Mouse (Mus musculus) embryonic facial prominence, embryonic 14.5 days (tissue): ENCODE results near the gene Acpp. TPM values are rescaled to one million over a fixed set of nuclear protein-coding genes. Genes with fewer than 3 reads are reported as not detected.

Experiments
- ATAC-seq: fragments of 200-750 bp; cut with Nextera tagmentation; 2 replicates; pipeline ENCODE4 v1.8.0; 2017; ENCODE audit warnings: low read depth, moderate number of reproducible peaks, moderate TSS enrichment
- DNase-seq: peaks from one replicate; pipeline ENCODE4 v3.0.0-alpha.2; 2015; ENCODE audit warnings: low spot score
- H3K27ac ChIP-seq: fragments of 300-500 bp; sonication (generic); replicated peaks from 2 replicates; pipeline ENCODE4 v1.5.1; 2014; ENCODE audit warnings: low read depth, mild to moderate bottlenecking, low read length, moderate library complexity
- H3K27me3 ChIP-seq: fragments of 300-500 bp; sonication (generic); replicated peaks from 2 replicates; pipeline ENCODE4 v1.6.1; 2014; ENCODE audit warnings: low read length; ENCODE audit not compliant: control insufficient read depth, insufficient read depth
- H3K36me3 ChIP-seq: fragments of 300-500 bp; sonication (generic); 2 replicates; pipeline ENCODE4 v1.6.1; 2014; ENCODE audit warnings: low read length, mixed read lengths; ENCODE audit not compliant: control insufficient read depth, insufficient read depth
- H3K4me1 ChIP-seq: fragments of 300-500 bp; sonication (generic); 2 replicates; pipeline ENCODE4 v1.6.1; 2014; ENCODE audit warnings: antibody characterized with exemption, low read length; ENCODE audit not compliant: control insufficient read depth, insufficient read depth
- H3K4me2 ChIP-seq: fragments of 300-500 bp; sonication (generic); 2 replicates; pipeline ENCODE4 v1.6.1; 2014; ENCODE audit warnings: low read depth, mild to moderate bottlenecking, low read length, moderate library complexity, mixed read lengths
- H3K4me3 ChIP-seq: fragments of 300-500 bp; sonication (generic); 2 replicates; pipeline ENCODE4 v1.5.1; 2014; ENCODE audit warnings: low read depth, mild to moderate bottlenecking, low read length
- H3K9ac ChIP-seq: fragments of 300-500 bp; sonication (generic); 2 replicates; pipeline ENCODE4 v1.6.1; 2014; ENCODE audit warnings: low read depth, mild to moderate bottlenecking, low read length, moderate library complexity, mixed read lengths
- H3K9me3 ChIP-seq: fragments of 300-500 bp; sonication (generic); 2 replicates; pipeline ENCODE4 v1.6.1; 2016; ENCODE audit warnings: low read length; ENCODE audit not compliant: control insufficient read depth
- WGBS: fragments of 180-500 bp; shearing (Covaris S2); extraction: QIAGEN DNeasy Blood & Tissue Kit; methylation state at CpG from one replicate; pipeline ENCODE4 v1.1.7; 2014; 5-methylcytosine and 5-hydroxymethylcytosine counted together
- polyA plus RNA-seq: library from polyadenylated mRNA; unstranded; fragments of >200 nt; fragmentation: Nextera tagmentation; extraction: Ambion mirVana; gene quantifications from 2 replicates; pipeline ENCODE4 v1.2.1, GENCODE M21; 2014

The Acpp gene
- polyA plus RNA-seq, 1 experiment from 2014 or later = 2.3 TPM

GRCm38 (mm10) chr9:104316351-104316750, 21.2 kb downstream of the Acpp start:
- Histone ChIP-seq H3K9me3 (no peaks in the 10 kb centered on the region), H3K27me3 (no peaks in the 10 kb centered on the region), H3K36me3 (no peaks in the 10 kb centered on the region), H3K4me2 (no peak overlapping the region), H3K9ac (no peak overlapping the region), H3K27ac (no peak overlapping the region), H3K4me1 (no peaks in the 10 kb centered on the region), H3K4me3 (no peak overlapping the region)
- no peak for DNase-seq
- ATAC-seq = no peak
- WGBS = 82% methylated on average over 11 of the region's 11 CpGs

GRCm38 (mm10) chr9:104315499-104315898, 22.0 kb downstream of the Acpp start:
- no peak overlapping the region for H3K4me3 ChIP-seq
- no peak overlapping the region for H3K4me2 ChIP-seq
- H3K9me3 ChIP-seq = no peaks in the 10 kb centered on the region
- H3K27me3 ChIP-seq = no peaks in the 10 kb centered on the region
- H3K9ac ChIP-seq = no peak overlapping the region
- no peak overlapping the region for H3K27ac ChIP-seq
- H3K36me3 ChIP-seq = no peaks in the 10 kb centered on the region
- ATAC-seq (0 out of 2 replicates have a peak, but pooled peaks have one; percentile 18), DNase-seq (peak; percentile 64)
- 9% methylated on average over 10 of the region's 10 CpGs for WGBS
- no peaks in the 10 kb centered on the region for H3K4me1 ChIP-seq

GRCm38 (mm10) chr9:104306734-104307133, 30.8 kb downstream of the Acpp start:
- Histone ChIP-seq H3K36me3 (no peaks in the 10 kb centered on the region), H3K27me3 (no peaks in the 10 kb centered on the region), H3K4me1 (no peaks in the 10 kb centered on the region), H3K27ac (no peak overlapping the region), H3K4me2 (no peak overlapping the region), H3K4me3 (no peak overlapping the region), H3K9ac (no peak overlapping the region), H3K9me3 (no peaks in the 10 kb centered on the region)
- WGBS = 14% methylated on average over 6 of the region's 6 CpGs
- ATAC-seq (no peak), DNase-seq (peak; percentile 70)

- Histone ChIP-seq H3K27me3 (no peaks in the 10 kb centered on the region), H3K4me3 (no peak overlapping the region), H3K4me1 (no peaks in the 10 kb centered on the region), H3K36me3 (no peaks in the 10 kb centered on the region), H3K27ac (no peak overlapping the region), H3K9me3 (no peaks in the 10 kb centered on the region), H3K9ac (no peak overlapping the region), H3K4me2 (no peak overlapping the region)
- ATAC-seq = no peak
- DNase-seq = no peak
- 94% methylated on average over 6 of the region's 6 CpGs for WGBS
These were observed 32.0 kb downstream of the Acpp start for GRCm38 (mm10) chr9:104305333-104306111.

GRCm38 (mm10) chr9:104304800-104305199, 32.7 kb downstream of the Acpp start:
- Histone ChIP-seq H3K9me3 (no peaks in the 10 kb centered on the region), H3K4me2 (no peak overlapping the region), H3K27me3 (no peaks in the 10 kb centered on the region), H3K9ac (no peak overlapping the region), H3K36me3 (no peaks in the 10 kb centered on the region), H3K4me1 (no peaks in the 10 kb centered on the region), H3K27ac (no peak overlapping the region), H3K4me3 (no peak overlapping the region)
- DNase-seq (no peak), ATAC-seq (no peak)
- WGBS = 80% methylated on average over 10 of the region's 10 CpGs

GRCm38 (mm10) chr9:104304376-104304775, 33.2 kb downstream of the Acpp start:
- no peak for ATAC-seq
- Histone ChIP-seq H3K9ac (no peak overlapping the region), H3K4me3 (no peak overlapping the region), H3K36me3 (no peaks in the 10 kb centered on the region), H3K9me3 (no peaks in the 10 kb centered on the region), H3K4me2 (no peak overlapping the region), H3K27ac (no peak overlapping the region), H3K4me1 (no peaks in the 10 kb centered on the region), H3K27me3 (no peaks in the 10 kb centered on the region)
- 71% methylated on average over 4 of the region's 4 CpGs for WGBS
- no peak for DNase-seq

- H3K4me3 ChIP-seq = no peak overlapping the region
- no peak overlapping the region for H3K9ac ChIP-seq
- no peak for ATAC-seq
- H3K9me3 ChIP-seq = no peaks in the 10 kb centered on the region
- WGBS = 84% methylated on average over 12 of the region's 12 CpGs
- no peaks in the 10 kb centered on the region for H3K27me3 ChIP-seq
- DNase-seq = no peak
- no peak overlapping the region for H3K4me2 ChIP-seq
- no peak overlapping the region for H3K27ac ChIP-seq
- no peaks in the 10 kb centered on the region for H3K36me3 ChIP-seq
- no peaks in the 10 kb centered on the region for H3K4me1 ChIP-seq
These were observed 37.0 kb downstream of the Acpp start for GRCm38 (mm10) chr9:104300569-104300968.

GRCm38 (mm10) chr9:104297041-104297440, 40.5 kb downstream of the Acpp start:
- DNase-seq (no peak), ATAC-seq (no peak)
- WGBS = 65% methylated on average over 3 of the region's 3 CpGs
- no peaks in the 10 kb centered on the region for H3K4me1 ChIP-seq
- H3K4me2 ChIP-seq = no peak overlapping the region
- no peak overlapping the region for H3K27ac ChIP-seq
- H3K36me3 ChIP-seq = no peaks in the 10 kb centered on the region
- H3K9ac ChIP-seq = no peak overlapping the region
- no peaks in the 10 kb centered on the region for H3K9me3 ChIP-seq
- H3K4me3 ChIP-seq = no peak overlapping the region
- H3K27me3 ChIP-seq = no peaks in the 10 kb centered on the region

GRCm38 (mm10) chr9:104284934-104285333, 52.6 kb downstream of the Acpp start:
- no peaks in the 10 kb centered on the region for H3K27me3 ChIP-seq
- WGBS = 58% methylated on average over 6 of the region's 6 CpGs
- no peaks in the 10 kb centered on the region for H3K36me3 ChIP-seq

More at GRCm38 (mm10) chr9:104284934-104285333, 52.6 kb downstream of the Acpp start:
- no peaks in the 10 kb centered on the region for H3K4me1 ChIP-seq
- H3K4me2 ChIP-seq = no peak overlapping the region
- no peak overlapping the region for H3K27ac ChIP-seq
- no peak for ATAC-seq
- DNase-seq = no peak
- H3K9ac ChIP-seq = no peak overlapping the region
- H3K4me3 ChIP-seq = no peak overlapping the region
- no peaks in the 10 kb centered on the region for H3K9me3 ChIP-seq
